Mouse (Mus musculus): Measurements from ENCODE around the gene Olfr455. TPM values are rescaled to one million over a fixed set of nuclear protein-coding genes. Genes with fewer than 3 reads are reported as not detected.

Olfr455 gene
- total and polyA plus RNA-seq, 2 experiments from 2014 or later, result not detected

- TF ChIP-seq CTCF (IDR thresholded peaks at IDR 0.05; ENCODE audit: low read depth), result no peak
- WGBS, result 42% methylated on average over 1 of the region's 1 CpGs
- Histone ChIP-seq H3K4me1 (ENCODE audit: insufficient read depth) (no peaks in the 10 kb centered on the region), H3K4me2 (ENCODE audit: low read depth) (no peak overlapping the region), H3K9me3 (ENCODE audit: low read length) (no peaks in the 10 kb centered on the region), H3K4me3 (ENCODE audit: low read depth, low read length) (no peak overlapping the region), H3K27ac (ENCODE audit: low read depth, low read length) (no peak overlapping the region), H3K27me3 (ENCODE audit: insufficient read depth, low read length) (no peaks in the 10 kb centered on the region), H3K9ac (no peak overlapping the region), H3K36me3 (ENCODE audit: insufficient read depth) (no peaks in the 10 kb centered on the region)
- DNase-seq, result no peak
- no peak for ATAC-seq
Observed at GRCm38 (mm10) chr6:42544846-42545245, 2.5 kb downstream of the Olfr455 start.

GRCm38 (mm10) chr6:42542036-42543031 lies 5.1 kb downstream of the Olfr455 start:
- TF ChIP-seq CTCF (IDR thresholded peaks at IDR 0.05; ENCODE audit: low read depth), result no peak
- Histone ChIP-seq H3K9ac (no peak overlapping the region), H3K9me3 (ENCODE audit: low read length) (no peaks in the 10 kb centered on the region), H3K4me2 (ENCODE audit: low read depth) (no peak overlapping the region), H3K4me3 (ENCODE audit: low read depth, low read length) (no peak overlapping the region), H3K4me1 (ENCODE audit: insufficient read depth) (no peaks in the 10 kb centered on the region), H3K27me3 (ENCODE audit: insufficient read depth, low read length) (no peaks in the 10 kb centered on the region), H3K27ac (ENCODE audit: low read depth, low read length) (no peak overlapping the region), H3K36me3 (ENCODE audit: insufficient read depth) (no peaks in the 10 kb centered on the region)
- no peak for ATAC-seq
- no peak for DNase-seq
- 68% methylated on average over 4 of the region's 4 CpGs for WGBS

- WGBS, result 93% methylated on average over 1 of the region's 1 CpGs
- no peak for ATAC-seq
- H3K27me3 ChIP-seq (ENCODE audit: insufficient read depth, low read length), result no peaks in the 10 kb centered on the region
- H3K9me3 ChIP-seq (ENCODE audit: low read length), result no peaks in the 10 kb centered on the region
- H3K4me3 ChIP-seq (ENCODE audit: low read depth, low read length), result no peak overlapping the region
- H3K27ac ChIP-seq (ENCODE audit: low read depth, low read length), result no peak overlapping the region
- no peaks in the 10 kb centered on the region for H3K36me3 ChIP-seq (ENCODE audit: insufficient read depth)
- no peak for TF ChIP-seq CTCF (IDR thresholded peaks at IDR 0.05; ENCODE audit: low read depth)
- H3K9ac ChIP-seq, result no peak overlapping the region
- H3K4me1 ChIP-seq (ENCODE audit: insufficient read depth), result no peaks in the 10 kb centered on the region
- no peak overlapping the region for H3K4me2 ChIP-seq (ENCODE audit: low read depth)
- DNase-seq, result no peak
Observed at GRCm38 (mm10) chr6:42540681-42541080, 6.7 kb downstream of the Olfr455 start.

GRCm38 (mm10) chr6:42539711-42540110 lies 7.7 kb downstream of the Olfr455 start:
- no peak overlapping the region for H3K27ac ChIP-seq (ENCODE audit: low read depth, low read length)
- H3K36me3 ChIP-seq (ENCODE audit: insufficient read depth), result no peaks in the 10 kb centered on the region
- no peak for DNase-seq
- H3K4me3 ChIP-seq (ENCODE audit: low read depth, low read length), result no peak overlapping the region
- H3K9me3 ChIP-seq (ENCODE audit: low read length), result no peaks in the 10 kb centered on the region
- H3K9ac ChIP-seq, result no peak overlapping the region
- no peak for ATAC-seq
- no peaks in the 10 kb centered on the region for H3K27me3 ChIP-seq (ENCODE audit: insufficient read depth, low read length)
- no peaks in the 10 kb centered on the region for H3K4me1 ChIP-seq (ENCODE audit: insufficient read depth)
- H3K4me2 ChIP-seq (ENCODE audit: low read depth), result no peak overlapping the region
- no peak for TF ChIP-seq CTCF (IDR thresholded peaks at IDR 0.05; ENCODE audit: low read depth)
- WGBS, result 85% methylated on average over 1 of the region's 1 CpGs

GRCm38 (mm10) chr6:42513461-42513860 lies 33.9 kb downstream of the Olfr455 start:
- Histone ChIP-seq H3K27me3 (ENCODE audit: insufficient read depth, low read length) (no peaks in the 10 kb centered on the region), H3K4me2 (ENCODE audit: low read depth) (no peak overlapping the region), H3K9me3 (ENCODE audit: low read length) (no peaks in the 10 kb centered on the region), H3K27ac (ENCODE audit: low read depth, low read length) (no peak overlapping the region), H3K4me3 (ENCODE audit: low read depth, low read length) (no peak overlapping the region), H3K9ac (no peak overlapping the region), H3K36me3 (ENCODE audit: insufficient read depth) (no peaks in the 10 kb centered on the region), H3K4me1 (ENCODE audit: insufficient read depth) (no peaks in the 10 kb centered on the region)
- 80% methylated on average over 1 of the region's 1 CpGs for WGBS
- TF ChIP-seq CTCF (IDR thresholded peaks at IDR 0.05; ENCODE audit: low read depth), result no peak
- no peak for DNase-seq
- no peak for ATAC-seq

GRCm38 (mm10) chr6:42509311-42509710 lies 38.1 kb downstream of the Olfr455 start:
- peak; percentile 11 for DNase-seq
- Histone ChIP-seq H3K9me3 (ENCODE audit: low read length) (no peaks in the 10 kb centered on the region), H3K4me2 (ENCODE audit: low read depth) (no peak overlapping the region), H3K4me1 (ENCODE audit: insufficient read depth) (no peaks in the 10 kb centered on the region), H3K27me3 (ENCODE audit: insufficient read depth, low read length) (no peaks in the 10 kb centered on the region), H3K4me3 (ENCODE audit: low read depth, low read length) (no peak overlapping the region), H3K9ac (no peak overlapping the region), H3K36me3 (ENCODE audit: insufficient read depth) (no peaks in the 10 kb centered on the region), H3K27ac (ENCODE audit: low read depth, low read length) (no peak overlapping the region)
- no peak for TF ChIP-seq CTCF (IDR thresholded peaks at IDR 0.05; ENCODE audit: low read depth)
- ATAC-seq, result peak; percentile 36; the same call in 1 of the 2 replicates

DNA sequence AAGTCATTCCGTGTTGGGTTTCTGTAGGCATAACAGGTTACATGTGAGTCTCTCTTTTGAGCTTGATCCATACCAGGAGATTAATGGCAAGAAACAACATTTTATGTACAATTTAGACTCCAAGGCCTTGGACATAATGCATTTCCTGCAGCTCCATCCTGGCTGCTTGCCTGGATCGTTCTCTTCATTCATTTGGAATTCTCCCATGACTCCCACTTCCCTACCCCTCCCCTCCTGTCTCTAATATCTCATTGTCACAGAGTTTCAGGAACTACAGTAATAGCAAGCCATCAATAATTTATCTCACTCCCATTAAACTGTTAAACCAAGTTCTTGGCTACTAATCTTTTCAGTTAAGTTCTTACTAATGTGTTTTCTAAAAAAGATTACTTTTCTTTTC lies 43.9 kb downstream of the Olfr455 start:
- no peak for ATAC-seq
- H3K27me3 ChIP-seq (ENCODE audit: insufficient read depth, low read length), result no peaks in the 10 kb centered on the region

More for the DNA sequence above, 43.9 kb downstream of the Olfr455 start:
- no peak overlapping the region for H3K4me3 ChIP-seq (ENCODE audit: low read depth, low read length)
- WGBS, result 71% methylated on average over 2 of the region's 2 CpGs
- H3K9me3 ChIP-seq (ENCODE audit: low read length), result no peaks in the 10 kb centered on the region
- no peaks in the 10 kb centered on the region for H3K4me1 ChIP-seq (ENCODE audit: insufficient read depth)
- TF ChIP-seq CTCF (IDR thresholded peaks at IDR 0.05; ENCODE audit: low read depth), result no peak
- H3K27ac ChIP-seq (ENCODE audit: low read depth, low read length), result no peak overlapping the region
- H3K36me3 ChIP-seq (ENCODE audit: insufficient read depth), result no peaks in the 10 kb centered on the region
- H3K4me2 ChIP-seq (ENCODE audit: low read depth), result no peak overlapping the region
- DNase-seq, result no peak
- no peak overlapping the region for H3K9ac ChIP-seq
